Mouse (Mus musculus) hindbrain, embryonic 15.5 days (tissue): ENCODE results near the gene Ttc4. TPM values are rescaled to one million over a fixed set of nuclear protein-coding genes. Genes with fewer than 3 reads are reported as not detected.

Source experiments
- ATAC-seq: fragments of 200-750 bp; cut with Nextera tagmentation; 2 replicates; pipeline ENCODE4 v1.8.0; 2017; ENCODE audit warnings: low read depth, moderate number of reproducible peaks, moderate TSS enrichment; ENCODE audit not compliant: low FRiP score
- H3K27ac ChIP-seq: fragments of 300-500 bp; sonication (generic); replicated peaks from 2 replicates; pipeline ENCODE4 v1.5.1; 2015; ENCODE audit warnings: mild to moderate bottlenecking, inconsistent platforms
- H3K27me3 ChIP-seq: fragments of 300-500 bp; sonication (generic); 2 replicates; pipeline ENCODE4 v1.6.1; 2015; ENCODE audit warnings: control low read depth, inconsistent platforms
- H3K36me3 ChIP-seq: fragments of 300-500 bp; sonication (generic); 2 replicates; pipeline ENCODE4 v1.6.1; 2015; ENCODE audit warnings: control low read depth, inconsistent platforms
- H3K4me1 ChIP-seq: fragments of 300-500 bp; sonication (generic); replicated peaks from 2 replicates; pipeline ENCODE4 v1.6.1; 2015; ENCODE audit warnings: control low read depth, inconsistent platforms
- H3K4me2 ChIP-seq: fragments of 300-500 bp; sonication (generic); 2 replicates; pipeline ENCODE4 v1.6.1; 2015; ENCODE audit warnings: moderate library complexity, mild to moderate bottlenecking, inconsistent platforms
- H3K4me3 ChIP-seq: fragments of 300-500 bp; sonication (generic); 2 replicates; pipeline ENCODE4 v1.5.1; 2015; ENCODE audit warnings: mild to moderate bottlenecking, inconsistent platforms
- H3K9ac ChIP-seq: fragments of 300-500 bp; sonication (generic); 2 replicates; pipeline ENCODE4 v1.6.1; 2015; ENCODE audit warnings: inconsistent platforms
- H3K9me3 ChIP-seq: fragments of 300-500 bp; sonication (generic); 2 replicates; pipeline ENCODE4 v1.6.1; 2016; ENCODE audit warnings: control low read depth, inconsistent platforms
- WGBS: fragments of 180-500 bp; shearing (Covaris S2); methylation state at CpG from one replicate; pipeline ENCODE4 v1.1.7; 2015; 5-methylcytosine and 5-hydroxymethylcytosine counted together
- polyA plus RNA-seq: library from polyadenylated mRNA; unstranded; fragments of >200 nt; fragmentation: Nextera tagmentation; extraction: Ambion mirVana; gene quantifications from 2 replicates; pipeline ENCODE4 v1.2.1, GENCODE M21; 2015

The Ttc4 gene
- polyA plus RNA-seq, 1 experiment from 2014 or later, result 153 TPM

- no peak overlapping the region for H3K4me3 ChIP-seq
- peaks cover 14% of the 10 kb centered on the region; the same call in 1 of the 2 replicates for H3K27me3 ChIP-seq
- WGBS, result 75% methylated on average over 6 of the region's 6 CpGs
- H3K4me2 ChIP-seq, result no peak overlapping the region
- ATAC-seq, result no peak
- H3K9me3 ChIP-seq, result no peaks in the 10 kb centered on the region
- no peak overlapping the region for H3K9ac ChIP-seq
- H3K4me1 ChIP-seq, result peaks cover 14% of the 10 kb centered on the region
- H3K27ac ChIP-seq, result no peak overlapping the region
- H3K36me3 ChIP-seq, result no peaks in the 10 kb centered on the region
Observed at GRCm38 (mm10) chr4:106647137-106647536, 31.6 kb downstream of the Ttc4 start.

- H3K9me3 ChIP-seq, result no peaks in the 10 kb centered on the region
- 80% methylated on average over 5 of the region's 5 CpGs for WGBS
- no peak overlapping the region for H3K9ac ChIP-seq
- H3K36me3 ChIP-seq, result no peaks in the 10 kb centered on the region
- peaks cover 14% of the 10 kb centered on the region; the same call in 1 of the 2 replicates for H3K27me3 ChIP-seq
- no peak overlapping the region for H3K4me2 ChIP-seq
- H3K4me3 ChIP-seq, result no peak overlapping the region
- no peak for ATAC-seq
- H3K27ac ChIP-seq, result no peak overlapping the region
- peaks cover 6% of the 10 kb centered on the region; the same call in 1 of the 2 replicates for H3K4me1 ChIP-seq
Observed at GRCm38 (mm10) chr4:106645797-106646196, 32.9 kb downstream of the Ttc4 start.

- no peak for ATAC-seq
- no peak overlapping the region for H3K27ac ChIP-seq
- no peak overlapping the region for H3K4me3 ChIP-seq
- H3K4me1 ChIP-seq, result peaks cover 6% of the 10 kb centered on the region; the same call in 1 of the 2 replicates
- no peaks in the 10 kb centered on the region for H3K36me3 ChIP-seq
- H3K9me3 ChIP-seq, result no peaks in the 10 kb centered on the region
- H3K27me3 ChIP-seq, result peaks cover 14% of the 10 kb centered on the region; the same call in 1 of the 2 replicates
- no peak overlapping the region for H3K9ac ChIP-seq
- H3K4me2 ChIP-seq, result no peak overlapping the region
- 74% methylated on average over 6 of the region's 6 CpGs for WGBS
Observed at GRCm38 (mm10) chr4:106644218-106644610, 34.5 kb downstream of the Ttc4 start.

GRCm38 (mm10) chr4:106643483-106644217, 35.1 kb downstream of the Ttc4 start:
- no peak for ATAC-seq
- WGBS, result 41% methylated on average over 8 of the region's 8 CpGs
- H3K9ac ChIP-seq, result no peak overlapping the region
- H3K27me3 ChIP-seq, result peaks cover 10% of the 10 kb centered on the region; the same call in 1 of the 2 replicates
- no peak overlapping the region for H3K4me2 ChIP-seq
- no peak overlapping the region for H3K4me3 ChIP-seq
- no peak overlapping the region for H3K27ac ChIP-seq
- H3K9me3 ChIP-seq, result no peaks in the 10 kb centered on the region
- H3K36me3 ChIP-seq, result no peaks in the 10 kb centered on the region
- H3K4me1 ChIP-seq, result peaks cover 6% of the 10 kb centered on the region; the same call in 1 of the 2 replicates

GRCm38 (mm10) chr4:106634086-106634479, 44.7 kb downstream of the Ttc4 start:
- 0 out of 2 replicates have a peak, but pooled peaks have one; percentile 6 for ATAC-seq
- Histone ChIP-seq H3K4me3 (no peak overlapping the region), H3K27ac (peak overlapping the region; percentile 75), H3K4me1 (peaks cover 46% of the 10 kb centered on the region), H3K4me2 (peak overlapping the region; percentile 19), H3K9me3 (no peaks in the 10 kb centered on the region), H3K27me3 (no peaks in the 10 kb centered on the region), H3K36me3 (no peaks in the 10 kb centered on the region), H3K9ac (no peak overlapping the region)
- WGBS, result 29% methylated on average over 9 of the region's 9 CpGs

- Histone ChIP-seq H3K27me3 (no peaks in the 10 kb centered on the region), H3K9ac (0 out of 2 replicates have a peak overlapping the region, but pooled peaks have one; percentile 15), H3K27ac (peak overlapping the region; percentile 75), H3K4me3 (no peak overlapping the region), H3K9me3 (no peaks in the 10 kb centered on the region), H3K4me1 (peaks cover 46% of the 10 kb centered on the region), H3K4me2 (peak overlapping the region; percentile 19), H3K36me3 (no peaks in the 10 kb centered on the region)
- WGBS, result 21% methylated on average over 8 of the region's 8 CpGs
- ATAC-seq, result peak; percentile 49
Observed at GRCm38 (mm10) chr4:106633281-106634085, 45.3 kb downstream of the Ttc4 start.

GRCm38 (mm10) chr4:106632313-106632712, 46.4 kb downstream of the Ttc4 start:
- Histone ChIP-seq H3K27me3 (no peaks in the 10 kb centered on the region), H3K4me3 (no peak overlapping the region), H3K9ac (no peak overlapping the region), H3K4me2 (no peak overlapping the region), H3K4me1 (peaks cover 46% of the 10 kb centered on the region), H3K9me3 (no peaks in the 10 kb centered on the region), H3K36me3 (no peaks in the 10 kb centered on the region), H3K27ac (no peak overlapping the region; the same call in 1 of the 2 replicates)
- WGBS, result 40% methylated on average over 1 of the region's 3 CpGs
- ATAC-seq, result no peak

GRCm38 (mm10) chr4:106630333-106631220, 48.2 kb downstream of the Ttc4 start:
- H3K36me3 ChIP-seq, result no peaks in the 10 kb centered on the region
- peak; percentile 85 for ATAC-seq
- 12% methylated on average over 14 of the region's 14 CpGs for WGBS
- peak overlapping the region; percentile 41 for H3K9ac ChIP-seq
- H3K4me1 ChIP-seq, result peaks cover 51% of the 10 kb centered on the region
- no peaks in the 10 kb centered on the region for H3K9me3 ChIP-seq
- H3K27ac ChIP-seq, result peak overlapping the region; percentile 88
- H3K4me2 ChIP-seq, result peak overlapping the region; percentile 38
- H3K4me3 ChIP-seq, result no peak overlapping the region
- H3K27me3 ChIP-seq, result no peaks in the 10 kb centered on the region

GRCm38 (mm10) chr4:106629374-106629773, 49.4 kb downstream of the Ttc4 start:
- no peak overlapping the region for H3K4me3 ChIP-seq
- H3K27me3 ChIP-seq, result no peaks in the 10 kb centered on the region
- ATAC-seq, result no peak
- 84% methylated on average over 5 of the region's 5 CpGs for whole genome bisulfite sequencing
- H3K4me2 ChIP-seq, result no peak overlapping the region
- peaks cover 46% of the 10 kb centered on the region for H3K4me1 ChIP-seq
- no peaks in the 10 kb centered on the region for H3K9me3 ChIP-seq
- H3K9ac ChIP-seq, result no peak overlapping the region
- no peak overlapping the region for H3K27ac ChIP-seq
- H3K36me3 ChIP-seq, result no peaks in the 10 kb centered on the region

GRCm38 (mm10) chr4:106628650-106629360, 49.9 kb downstream of the Ttc4 start:
- no peak overlapping the region for H3K9ac ChIP-seq
- no peak for ATAC-seq
- H3K36me3 ChIP-seq, result no peaks in the 10 kb centered on the region
- H3K27ac ChIP-seq, result no peak overlapping the region
- no peak overlapping the region for H3K4me2 ChIP-seq
- 62% methylated on average over 9 of the region's 9 CpGs for WGBS
- H3K27me3 ChIP-seq, result peaks cover 5% of the 10 kb centered on the region
- no peak overlapping the region for H3K4me3 ChIP-seq
- peaks cover 40% of the 10 kb centered on the region for H3K4me1 ChIP-seq
- H3K9me3 ChIP-seq, result no peaks in the 10 kb centered on the region

- ATAC-seq, result no peak
- 73% methylated on average over 5 of the region's 5 CpGs for WGBS
- Histone ChIP-seq H3K9me3 (no peaks in the 10 kb centered on the region), H3K9ac (no peak overlapping the region), H3K4me1 (peaks cover 32% of the 10 kb centered on the region), H3K36me3 (no peaks in the 10 kb centered on the region), H3K4me2 (no peak overlapping the region), H3K4me3 (no peak overlapping the region), H3K27me3 (peaks cover 15% of the 10 kb centered on the region), H3K27ac (no peak overlapping the region)
Observed at GRCm38 (mm10) chr4:106627809-106628208, 50.9 kb downstream of the Ttc4 start.
